Mouse (Mus musculus) cerebellum, adult 11-12 months (tissue): ENCODE measurements around the gene Actr1b.
A peak's percentile ranks its signal among the peaks of the same experiment; 100 is the strongest.

ENCODE experiments used
- DNase-seq: peaks from one replicate; pipeline ENCODE4 v3.0.0; 2022

The Actr1b gene

GRCm38 (mm10) chr1:36714311-36714710 lies at the start of gene Actr1b:
Gene Actr1b (minus strand): TSS chr1:36714422.
- no peak for DNase-seq

GRCm38 (mm10) chr1:36761568-36761967 lies 47.3 kb upstream of the Actr1b start, which contains the start of gene Zap70:
Gene Zap70 (plus strand): TSS chr1:36761798.
- DNase-seq = no peak

- DNase-seq = no peak
These were observed 46.8 kb upstream of the Actr1b start for GRCm38 (mm10) chr1:36761061-36761460.

GRCm38 (mm10) chr1:36760401-36760800 lies 46.2 kb upstream of the Actr1b start:
- DNase-seq = no peak

GRCm38 (mm10) chr1:36759076-36759475 lies 44.9 kb upstream of the Actr1b start:
- DNase-seq = no peak

GRCm38 (mm10) chr1:36758553-36758952 lies 44.3 kb upstream of the Actr1b start:
- DNase-seq = no peak

GRCm38 (mm10) chr1:36753932-36754675 lies 39.9 kb upstream of the Actr1b start:
- no peak for DNase-seq

GRCm38 (mm10) chr1:36746452-36746851 lies 32.2 kb upstream of the Actr1b start:
- DNase-seq = no peak

- no peak for DNase-seq
These were observed 31.4 kb upstream of the Actr1b start for GRCm38 (mm10) chr1:36745661-36746060.

- DNase-seq = peak; percentile 63
These were observed 30.2 kb upstream of the Actr1b start for GRCm38 (mm10) chr1:36744268-36744944.

- no peak for DNase-seq
These were observed 28.8 kb upstream of the Actr1b start for GRCm38 (mm10) chr1:36743046-36743445.

- no peak for DNase-seq
These were observed 25.0 kb upstream of the Actr1b start for GRCm38 (mm10) chr1:36739231-36739630.

GRCm38 (mm10) chr1:36737300-36737699 lies 23.1 kb upstream of the Actr1b start:
- DNase-seq = peak; percentile 57

- DNase-seq = no peak
These were observed 9.8 kb upstream of the Actr1b start for GRCm38 (mm10) chr1:36724057-36724431.

GRCm38 (mm10) chr1:36723146-36724056 lies 9.2 kb upstream of the Actr1b start:
- DNase-seq = no peak

GRCm38 (mm10) chr1:36718786-36719185 lies 4.6 kb upstream of the Actr1b start:
- DNase-seq = no peak

GRCm38 (mm10) chr1:36711104-36711503 lies 3.1 kb downstream of the Actr1b start:
- no peak for DNase-seq

- peak; percentile 99 for DNase-seq
These were observed 4.4 kb downstream of the Actr1b start, which contains the start of gene 4933424G06Rik for GRCm38 (mm10) chr1:36709854-36710280. Gene 4933424G06Rik (plus strand): TSS chr1:36710149.

- no peak for DNase-seq
These were observed 5.0 kb downstream of the Actr1b start for GRCm38 (mm10) chr1:36709055-36709853.

- DNase-seq = peak; percentile 22
These were observed 5.6 kb downstream of the Actr1b start for GRCm38 (mm10) chr1:36708626-36709025.

GRCm38 (mm10) chr1:36707797-36708196 lies 6.4 kb downstream of the Actr1b start:
- no peak for DNase-seq

GRCm38 (mm10) chr1:36707166-36707565 lies 7.1 kb downstream of the Actr1b start:
- peak; percentile 20 for DNase-seq
